8 mouse cellular contexts compared by ENCODE assay signal in the genomic region with DNA sequence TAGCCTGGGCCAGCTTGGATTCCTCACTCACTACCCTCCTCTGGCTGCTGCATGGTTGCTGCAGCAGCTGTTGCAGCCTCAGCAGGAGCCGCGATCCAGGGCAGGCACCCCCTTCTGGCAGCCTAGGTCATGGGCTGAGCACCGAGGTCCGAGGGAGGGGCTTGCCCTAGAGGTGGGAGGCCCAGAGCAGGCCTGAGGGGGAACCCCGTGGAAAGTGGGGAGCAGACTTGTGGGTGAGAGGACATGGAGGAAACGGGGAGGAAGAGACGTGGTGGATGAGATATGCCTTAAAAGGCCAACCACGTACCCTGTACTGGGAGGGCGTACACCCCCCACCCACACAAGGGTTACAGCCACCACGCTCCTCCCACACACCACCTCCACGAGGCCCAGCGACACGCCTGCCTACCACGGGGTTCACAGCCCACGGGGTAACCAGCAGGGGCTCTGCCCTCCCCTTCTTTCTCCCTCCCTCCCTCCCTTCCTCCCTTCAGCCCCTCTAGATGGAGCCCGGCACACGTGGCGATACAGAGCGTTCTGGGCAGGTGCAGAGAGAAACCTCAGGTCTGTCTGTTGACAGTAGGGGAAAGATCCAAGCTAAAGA.
A peak's percentile ranks its signal among the peaks of the same experiment; 100 is the strongest.
DNase-seq lines count a peak whose midpoint lies in the region; ATAC-seq and TF ChIP-seq lines count a peak whose summit lies in the region.

No protein-coding gene starts in this region.

- 9% methylated on average over 19 of the region's 19 CpGs for WGBS in heart, embryonic 11.5 days (ENCODE audit: insufficient replicate concordance)
- 19% methylated on average over 18 of the region's 19 CpGs for WGBS in liver, postnatal 0 days (ENCODE audit: insufficient replicate concordance)

- peak overlapping the region; percentile 46 for H3K27ac ChIP-seq in heart, embryonic 11.5 days (ENCODE audit: low read depth, low read length)
- H3K27ac ChIP-seq in liver, postnatal 0 days (ENCODE audit: low read depth), result peak overlapping the region; percentile 60

- ATAC-seq in heart, embryonic 11.5 days (replicated peaks; ENCODE audit: insufficient number of reproducible peaks, low FRiP score, low TSS enrichment), result peak; percentile 40
- peak; percentile 46 for ATAC-seq in liver, postnatal 0 days

- H3K4me3 ChIP-seq in heart, embryonic 11.5 days (ENCODE audit: low read depth, low read length), result no peak overlapping the region
- no peak overlapping the region for H3K4me3 ChIP-seq in liver, postnatal 0 days (ENCODE audit: low read depth, low read length)

- H3K4me2 ChIP-seq in heart, embryonic 11.5 days, result peak overlapping the region; percentile 53
- H3K4me2 ChIP-seq in liver, postnatal 0 days (ENCODE audit: low read depth, low read length), result peak overlapping the region; percentile 45

- H3K9ac ChIP-seq in heart, embryonic 11.5 days (ENCODE audit: low read depth, low read length), result peak overlapping the region; percentile 54; the same call in 1 of the 2 replicates
- H3K9ac ChIP-seq in liver, postnatal 0 days (replicated peaks), result 0 out of 2 replicates have a peak overlapping the region, but pooled peaks have one; percentile 41

- no peak for TF ChIP-seq EP300 in liver, postnatal 0 days (IDR thresholded peaks at IDR 0.05; ENCODE audit: low read depth)

- H3K4me1 ChIP-seq in heart, embryonic 11.5 days (ENCODE audit: control insufficient read depth, insufficient read depth, low read length), result peaks cover 56% of the 10 kb centered on the region
- H3K4me1 ChIP-seq in liver, postnatal 0 days (ENCODE audit: insufficient read depth), result peaks cover 36% of the 10 kb centered on the region

- peak; percentile 54 for TF ChIP-seq CTCF in liver, postnatal 0 days (IDR thresholded peaks at IDR 0.05; ENCODE audit: low read depth)

- intact Hi-C loops in heart, postnatal 14 days (cut with DNase I), result loop anchor here (5.0 kb wide), 2 partner anchors 51 to 64 kb away; partner anchors contain the start of gene Dnmt3a

- no peak for DNase-seq in heart, postnatal 14 days
- peak; percentile 55 for DNase-seq in c-Kit-positive CD71-negative TER-119-negative erythroid progenitor cells, embryonic 14.5 days (ENCODE audit: low read depth)
- peak; percentile 55 for DNase-seq in heart, postnatal 4 days
- DNase-seq in liver, postnatal 0 days, result peak; percentile 53
- peak; percentile 70 for DNase-seq in retina, embryonic 14.5 days (ENCODE audit: low spot score)
- DNase-seq in cerebellum, adult 8-10 months, result no peak
- DNase-seq in cerebellum, adult 11 months, result no peak

- H3K36me3 ChIP-seq in heart, embryonic 11.5 days (ENCODE audit: control insufficient read depth, insufficient read depth, low read length), result peaks cover 2% of the 10 kb centered on the region
- H3K36me3 ChIP-seq in liver, postnatal 0 days (replicated peaks; ENCODE audit: insufficient read depth, low read length), result peaks cover 7% of the 10 kb centered on the region; the same call in 1 of the 2 replicates

- H3K9me3 ChIP-seq in heart, embryonic 11.5 days (replicated peaks; ENCODE audit: control insufficient read depth, low read length), result no peaks in the 10 kb centered on the region
- no peaks in the 10 kb centered on the region for H3K9me3 ChIP-seq in liver, postnatal 0 days (ENCODE audit: low read length)

- no peaks in the 10 kb centered on the region for H3K27me3 ChIP-seq in heart, embryonic 11.5 days (ENCODE audit: control insufficient read depth, insufficient read depth, low read length)
- no peaks in the 10 kb centered on the region for H3K27me3 ChIP-seq in liver, postnatal 0 days (ENCODE audit: insufficient read depth, low read length)

Comparison
In these comparisons a context has a peak if more than half of its experiments do, and no peak if none do; other contexts are left out.
1. DNase-seq: peak in c-Kit-positive CD71-negative TER-119-negative erythroid progenitor cells, embryonic 14.5 days (single experiment), heart, postnatal 4 days (single experiment), liver, postnatal 0 days (single experiment) and retina, embryonic 14.5 days (single experiment); none in heart, postnatal 14 days (0 of 2), cerebellum, adult 8-10 months (single experiment) and cerebellum, adult 11 months (single experiment).